Mouse (Mus musculus): ENCODE results near the gene Il12rb2. TPM values are rescaled to one million over a fixed set of nuclear protein-coding genes. Genes with fewer than 3 reads are reported as not detected.

The Il12rb2 gene
- polyA plus RNA-seq, 1 experiment from 2014 or later, result 0.05 TPM

DNA sequence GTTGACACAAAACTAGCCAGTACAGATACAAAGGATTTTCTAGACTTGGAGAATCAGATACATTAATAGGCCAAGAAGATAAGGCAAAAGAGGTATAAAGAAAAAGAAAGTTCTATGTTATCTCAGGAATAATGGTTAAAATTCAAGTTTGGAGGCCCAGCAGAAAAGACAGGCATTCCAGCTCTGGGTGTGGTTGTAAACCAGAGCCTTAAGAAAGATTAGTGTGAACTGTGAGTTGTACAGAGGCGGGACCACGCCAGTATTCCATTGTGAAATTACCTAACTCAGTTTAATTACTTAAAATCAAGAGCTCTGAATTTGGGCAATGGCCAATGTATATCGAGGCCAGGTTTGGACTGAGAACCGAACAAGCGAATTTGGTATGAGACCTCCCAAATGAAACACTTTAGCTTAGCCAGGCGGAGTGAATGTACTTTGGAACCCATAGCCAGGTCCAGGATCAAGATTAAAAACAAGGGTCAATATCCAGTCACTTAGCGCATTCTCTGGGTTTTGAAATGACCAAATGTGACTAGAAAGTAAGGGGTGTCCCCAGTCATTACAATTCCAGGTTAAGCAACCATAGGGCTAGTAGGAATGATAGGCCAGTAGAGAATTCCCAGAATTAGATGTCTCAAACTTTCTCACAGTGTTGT, 132.1 kb downstream of the Il12rb2 start:
- no peak for ATAC-seq (ENCODE audit: insufficient read depth, low FRiP score)
- 84% methylated on average over 7 of the region's 7 CpGs for WGBS

More for the DNA sequence above, 132.1 kb downstream of the Il12rb2 start:
- Histone ChIP-seq H3K9me3 (replicated peaks; ENCODE audit: control insufficient read depth, low read length) (no peaks in the 10 kb centered on the region), H3K4me2 (ENCODE audit: low read depth, low read length) (no peak overlapping the region), H3K27me3 (ENCODE audit: control insufficient read depth, insufficient read depth, low read length) (no peaks in the 10 kb centered on the region), H3K9ac (ENCODE audit: low read length) (no peak overlapping the region), H3K27ac (ENCODE audit: low read length) (no peak overlapping the region), H3K36me3 (ENCODE audit: control insufficient read depth, insufficient read depth, low read length) (no peaks in the 10 kb centered on the region), H3K4me3 (replicated peaks; ENCODE audit: low read length) (no peak overlapping the region), H3K4me1 (ENCODE audit: control insufficient read depth, insufficient read depth, low read length) (no peaks in the 10 kb centered on the region)

Other genes with a start within 250 kb of the Il12rb2 start
- 277 and 295 TPM in 2 replicates for gene Serbp1, start 138.0 kb downstream of the Il12rb2 start, polyA plus RNA-seq (2015; fragmentation: Nextera tagmentation; extraction: Ambion mirVana)
- gene Il23r, start 115.7 kb upstream of the Il12rb2 start, polyA plus RNA-seq (2015; fragmentation: Nextera tagmentation; extraction: Ambion mirVana), result 0.06 TPM in 1 of 2 replicates, not detected in the other
- gene Tacstd2, start 159.6 kb upstream of the Il12rb2 start, polyA plus RNA-seq (2015; fragmentation: Nextera tagmentation; extraction: Ambion mirVana), result 160 and 210 TPM in 2 replicates

Data from stomach, embryonic 16.5 days (tissue).